Mouse (Mus musculus): ENCODE results near the gene Rap2c.

DNA sequence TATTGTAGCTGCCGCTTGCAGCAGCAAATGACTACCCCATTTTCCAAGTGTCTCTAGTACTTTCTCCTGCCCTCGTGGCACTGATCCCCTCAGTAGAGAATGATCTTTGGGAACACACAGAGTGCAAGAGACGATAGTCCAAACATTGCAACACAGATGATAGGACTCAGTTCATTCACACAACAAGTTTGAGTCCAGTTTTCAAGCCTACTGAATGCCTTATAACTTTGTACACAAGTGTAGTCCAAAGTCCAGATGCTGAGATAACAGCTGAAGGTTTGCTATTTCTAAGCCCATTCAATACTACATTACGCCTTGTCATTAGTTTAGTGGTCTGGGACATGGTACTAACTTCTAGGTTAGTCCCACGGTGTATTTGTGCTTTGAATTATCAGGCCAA lies 40.5 kb upstream of the Rap2c start:
- no peak for TF ChIP-seq CTCF (IDR thresholded peaks at IDR 0.05; ENCODE audit: borderline replicate concordance, insufficient read depth, low read depth, low read length)
- TF ChIP-seq POLR2A (IDR thresholded peaks at IDR 0.05; ENCODE audit: borderline replicate concordance, insufficient read depth, low read length): no peak

Measured in cerebellum, adult 2 months (tissue).